Mouse (Mus musculus): ENCODE measurements at regions not wholly inside any gene's neighbourhood (a gene's known extent, or its start where the extent isn't known, plus 50 kb on each side); places are given as distances from the start of the nearest gene placed in this dataset.

- no peak for DNase-seq (ENCODE audit: low spot score in 2 of 2)
Measured at GRCm38 (mm10) chr17:9995321-9995720, 324.3 kb downstream of the Qk start.

- no peak for DNase-seq (ENCODE audit: low spot score in 2 of 2)
Measured at GRCm38 (mm10) chr17:9990744-9991143, 321.2 kb upstream of the Pabpc6 start.

GRCm38 (mm10) chr17:9981273-9981672 lies 311.8 kb upstream of the Pabpc6 start:
- DNase-seq (ENCODE audit: low spot score in 2 of 2), result no peak

GRCm38 (mm10) chr17:9976866-9977421 lies 307.4 kb upstream of the Pabpc6 start:
- DNase-seq (ENCODE audit: low spot score in 2 of 2), result no peak

GRCm38 (mm10) chr17:9975995-9976394 lies 306.5 kb upstream of the Pabpc6 start:
- no peak for DNase-seq (ENCODE audit: low spot score in 2 of 2)

- no peak for DNase-seq (ENCODE audit: low spot score in 2 of 2)
Measured at GRCm38 (mm10) chr17:9975153-9975552, 305.6 kb upstream of the Pabpc6 start.

GRCm38 (mm10) chr17:9967988-9968387 lies 298.5 kb upstream of the Pabpc6 start:
- DNase-seq (ENCODE audit: low spot score in 2 of 2), result no peak

GRCm38 (mm10) chr17:9962893-9963436 lies 293.4 kb upstream of the Pabpc6 start:
- no peak for DNase-seq (ENCODE audit: low spot score in 2 of 2)

- DNase-seq (ENCODE audit: low spot score in 2 of 2), result no peak
Measured at GRCm38 (mm10) chr17:9948985-9949667, 279.6 kb upstream of the Pabpc6 start.

GRCm38 (mm10) chr17:9947609-9948008 lies 278.1 kb upstream of the Pabpc6 start:
- no peak for DNase-seq (ENCODE audit: low spot score in 2 of 2)

- no peak for DNase-seq (ENCODE audit: low spot score in 2 of 2)
Measured at GRCm38 (mm10) chr17:9944513-9944912, 275.0 kb upstream of the Pabpc6 start.

- no peak for DNase-seq (ENCODE audit: low spot score in 2 of 2)
Measured at GRCm38 (mm10) chr17:9942171-9942570, 272.7 kb upstream of the Pabpc6 start.

GRCm38 (mm10) chr17:9939576-9939975 lies 270.1 kb upstream of the Pabpc6 start:
- DNase-seq (ENCODE audit: low spot score in 2 of 2), result no peak

- no peak for DNase-seq (ENCODE audit: low spot score in 2 of 2)
Measured at GRCm38 (mm10) chr17:9938426-9938825, 268.9 kb upstream of the Pabpc6 start.

- DNase-seq (ENCODE audit: low spot score in 2 of 2), result no peak
Measured at GRCm38 (mm10) chr17:9937211-9937610, 267.7 kb upstream of the Pabpc6 start.

- no peak for DNase-seq (ENCODE audit: low spot score in 2 of 2)
Measured at GRCm38 (mm10) chr17:9932186-9932585, 262.7 kb upstream of the Pabpc6 start.

- no peak for DNase-seq (ENCODE audit: low spot score in 2 of 2)
Measured at GRCm38 (mm10) chr17:9931526-9931925, 262.0 kb upstream of the Pabpc6 start.

GRCm38 (mm10) chr17:9929448-9930088 lies 260.1 kb upstream of the Pabpc6 start:
- DNase-seq (ENCODE audit: low spot score in 2 of 2), result no peak

GRCm38 (mm10) chr17:9927724-9928123 lies 258.2 kb upstream of the Pabpc6 start:
- DNase-seq (ENCODE audit: low spot score in 2 of 2), result no peak

GRCm38 (mm10) chr17:9926308-9926707 lies 256.8 kb upstream of the Pabpc6 start:
- DNase-seq (ENCODE audit: low spot score in 2 of 2), result no peak

GRCm38 (mm10) chr17:9921326-9921725 lies 251.8 kb upstream of the Pabpc6 start:
- DNase-seq (ENCODE audit: low spot score in 2 of 2), result no peak

GRCm38 (mm10) chr17:9917031-9917430 lies 247.5 kb upstream of the Pabpc6 start:
- no peak for DNase-seq (ENCODE audit: low spot score in 2 of 2)

- no peak for DNase-seq (ENCODE audit: low spot score in 2 of 2)
Measured at GRCm38 (mm10) chr17:9910856-9911255, 241.3 kb upstream of the Pabpc6 start.

Measured in frontal cortex, postnatal 10 days (tissue).